Mouse (Mus musculus): ENCODE measurements around the gene Fmo3. TPM values are rescaled to one million over a fixed set of nuclear protein-coding genes. Genes with fewer than 3 reads are reported as not detected.
A peak's percentile ranks its signal among the peaks of the same experiment; 100 is the strongest.

Gene Fmo3
- not detected for total RNA-seq (2021)

DNA sequence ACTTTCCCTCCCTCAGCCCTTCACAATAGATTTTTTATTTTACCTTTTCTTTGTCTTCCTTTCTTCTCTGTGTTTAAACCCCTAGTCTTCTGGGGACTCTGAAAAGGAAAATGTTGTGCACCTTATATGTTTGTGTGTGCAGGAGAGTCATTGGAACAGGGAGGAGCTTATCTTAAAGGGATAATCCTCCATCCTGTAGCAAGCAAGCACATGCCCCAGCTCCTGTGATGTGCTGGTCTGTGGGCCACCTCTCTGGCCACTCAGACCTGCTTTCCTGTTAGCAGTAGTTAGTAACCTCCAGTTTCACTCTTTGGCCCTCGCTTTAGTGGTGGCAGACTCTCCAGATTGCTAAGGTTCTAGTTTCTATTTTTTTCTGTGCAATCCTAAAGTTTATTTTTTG, at the start of gene Fmo3:
Gene Fmo3 (minus strand): TSS at position 101 of the 400 bp plus-strand sequence.
- no peak for DNase-seq

DNA sequence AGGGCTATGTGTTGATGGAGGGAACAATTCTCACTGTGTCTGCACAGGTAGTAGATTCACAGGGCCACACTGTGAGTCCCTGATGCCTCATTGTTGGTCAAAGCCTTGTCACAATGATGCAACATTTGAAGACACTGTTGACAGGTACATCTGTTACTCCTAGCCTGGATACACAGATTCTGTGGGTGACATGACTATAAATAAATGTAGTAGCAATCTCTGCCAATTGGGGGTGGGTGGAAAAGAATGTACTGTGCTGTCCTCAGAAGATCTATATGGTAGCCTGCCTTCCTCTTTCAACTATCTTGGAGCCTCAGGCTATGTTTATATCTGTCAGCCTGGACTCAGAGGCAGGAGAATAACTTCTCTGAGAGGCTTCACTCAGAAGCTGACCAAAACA, 38.7 kb upstream of the Fmo3 start:
- DNase-seq: no peak

DNA sequence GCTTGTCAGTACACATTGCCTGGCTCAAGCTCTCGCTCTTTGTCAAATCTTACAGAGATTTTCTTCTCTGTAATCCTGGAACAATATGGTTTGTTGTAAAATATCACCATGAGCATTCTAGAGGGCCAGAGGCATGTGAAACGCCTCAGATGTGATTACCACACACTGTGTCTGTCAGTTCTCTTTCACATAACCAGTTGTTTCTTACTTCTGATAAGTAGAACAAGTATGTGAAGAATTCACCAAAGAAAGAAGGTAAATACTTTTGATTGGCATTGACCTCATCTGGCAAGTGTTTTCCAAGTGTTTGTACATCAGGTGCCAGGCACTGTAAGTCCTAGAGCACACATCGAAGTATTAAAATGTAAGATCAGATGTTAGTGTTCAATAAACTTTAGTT, 24.9 kb upstream of the Fmo3 start:
- DNase-seq: no peak

DNA sequence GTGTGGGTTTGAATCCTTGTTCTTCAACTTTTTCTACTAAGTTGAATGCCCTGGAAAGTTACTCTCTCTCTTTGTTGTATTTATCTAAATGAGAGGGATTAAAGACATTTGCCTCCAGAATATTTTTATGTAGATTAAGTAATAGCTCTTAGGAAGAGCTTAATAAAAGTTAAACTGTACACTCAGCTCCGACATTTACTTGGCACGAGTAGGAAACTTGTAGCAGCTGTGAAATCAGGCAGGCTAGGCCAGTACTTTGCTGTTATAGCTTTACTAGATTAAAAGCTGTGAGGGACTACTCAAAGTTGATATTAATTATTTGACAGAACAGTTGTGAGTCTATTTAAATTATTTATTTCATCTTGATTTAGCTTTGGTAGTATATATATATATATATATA, 19.2 kb upstream of the Fmo3 start:
- DNase-seq: no peak

DNA sequence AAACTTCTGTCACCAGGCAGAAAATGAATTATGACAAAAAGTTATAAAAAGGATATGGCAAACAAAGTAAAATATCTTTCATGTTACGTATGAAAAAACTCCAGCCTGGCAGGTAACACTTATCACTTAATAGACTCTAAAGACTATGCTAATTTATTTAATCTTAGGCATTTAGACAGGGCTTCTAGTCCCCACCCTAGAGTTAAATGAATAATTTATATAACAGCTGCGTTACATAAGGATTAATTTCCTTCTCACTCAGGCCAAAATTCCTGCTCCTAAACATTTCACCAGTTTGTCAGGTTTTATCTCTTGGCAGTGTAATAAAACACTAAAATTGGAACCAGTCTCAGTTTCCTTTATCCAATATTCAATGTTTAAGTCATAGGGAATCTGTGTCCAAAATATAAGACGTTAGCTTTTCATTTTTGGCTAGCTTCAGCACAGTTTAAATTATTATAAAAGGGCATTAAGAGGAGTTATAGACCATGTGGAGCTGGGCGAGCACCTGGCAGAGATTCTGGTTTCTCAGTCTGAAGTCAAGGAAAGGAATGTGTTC, 17.0 kb upstream of the Fmo3 start:
- no peak for DNase-seq

DNA sequence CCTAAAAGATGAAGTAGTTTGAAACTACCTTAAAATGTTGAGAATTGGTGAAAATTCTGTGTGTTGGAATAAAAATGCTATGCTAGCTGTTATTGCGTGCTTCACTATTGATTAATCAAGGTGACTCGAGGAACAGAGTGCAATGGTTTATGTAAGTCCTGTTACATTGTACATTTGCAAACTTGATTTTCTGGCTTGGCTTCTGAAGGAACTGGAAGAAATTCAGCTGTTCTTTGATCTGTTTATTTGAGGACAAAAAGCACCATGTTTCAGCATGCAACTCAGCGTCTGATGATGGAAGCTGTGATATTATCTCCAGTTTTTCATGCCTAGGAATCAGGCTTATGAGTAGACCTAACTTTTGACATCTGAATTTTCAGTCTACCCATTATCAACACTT, 3.2 kb upstream of the Fmo3 start:
- DNase-seq: no peak

DNA sequence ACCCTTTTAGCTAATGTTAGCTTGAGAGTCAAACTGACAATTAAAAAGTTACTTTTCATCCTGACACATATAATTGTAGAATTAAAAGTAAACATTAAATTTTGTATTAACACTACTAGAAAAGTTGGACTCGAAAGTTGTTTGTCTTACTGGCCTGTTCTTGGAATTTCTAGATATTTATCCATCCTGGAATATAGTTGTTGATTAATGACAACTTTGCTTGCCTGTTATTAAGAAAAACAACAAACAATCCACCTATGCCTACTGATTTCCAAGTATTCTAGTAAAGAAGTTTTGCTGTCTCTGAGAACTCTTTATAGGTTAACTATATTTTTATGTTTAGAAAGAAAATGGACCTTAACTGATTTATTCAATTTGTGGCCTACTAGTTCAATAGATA, 2.4 kb upstream of the Fmo3 start:
- DNase-seq: no peak

DNA sequence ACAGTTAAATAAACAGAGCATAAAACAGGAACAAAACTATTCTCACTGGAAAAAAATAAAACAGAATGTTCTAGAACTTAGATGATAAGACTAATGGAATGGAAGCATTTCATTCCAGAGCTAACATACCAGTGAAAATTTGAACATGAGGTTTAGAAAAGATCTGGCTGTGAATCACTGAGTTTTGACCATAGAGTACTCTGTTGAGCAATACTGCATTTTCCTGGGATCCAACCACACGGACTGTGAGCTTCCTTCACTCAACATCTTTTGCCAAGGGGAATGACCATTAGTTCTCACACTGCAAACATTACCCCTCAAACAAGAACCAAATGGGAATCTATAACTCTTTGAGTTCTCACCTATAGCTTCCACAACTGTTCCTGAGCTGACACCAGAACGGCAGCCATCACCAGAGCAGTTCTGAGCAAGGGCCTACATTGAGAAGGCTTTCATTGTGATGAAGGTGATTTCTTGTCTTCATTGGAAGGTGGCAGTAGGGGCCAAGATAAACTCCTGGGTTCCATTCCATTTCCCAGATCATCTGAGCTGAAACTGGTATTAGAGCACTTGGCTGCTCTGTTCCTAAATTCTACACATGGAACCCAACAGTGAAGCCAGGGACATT, 1.9 kb upstream of the Fmo3 start:
- DNase-seq: no peak

DNA sequence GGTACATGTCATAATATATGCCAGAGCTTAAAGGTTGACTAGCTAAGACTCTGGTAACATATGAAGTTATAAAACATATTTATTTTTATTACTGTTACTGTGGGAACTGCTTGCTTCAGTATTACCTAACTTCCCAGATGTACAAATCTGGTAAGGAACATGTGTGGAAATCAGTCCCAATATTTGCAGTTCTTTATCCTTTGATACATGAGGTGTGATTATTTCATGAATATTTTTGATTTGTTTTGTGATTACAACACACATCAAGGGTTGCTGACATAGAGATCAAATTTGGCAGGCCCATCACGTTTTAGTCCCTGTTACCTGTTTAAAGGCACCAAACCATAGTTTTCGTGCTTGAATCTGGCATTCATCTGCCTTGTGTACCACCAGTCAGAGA, 20.8 kb downstream of the Fmo3 start:
- no peak for DNase-seq

DNA sequence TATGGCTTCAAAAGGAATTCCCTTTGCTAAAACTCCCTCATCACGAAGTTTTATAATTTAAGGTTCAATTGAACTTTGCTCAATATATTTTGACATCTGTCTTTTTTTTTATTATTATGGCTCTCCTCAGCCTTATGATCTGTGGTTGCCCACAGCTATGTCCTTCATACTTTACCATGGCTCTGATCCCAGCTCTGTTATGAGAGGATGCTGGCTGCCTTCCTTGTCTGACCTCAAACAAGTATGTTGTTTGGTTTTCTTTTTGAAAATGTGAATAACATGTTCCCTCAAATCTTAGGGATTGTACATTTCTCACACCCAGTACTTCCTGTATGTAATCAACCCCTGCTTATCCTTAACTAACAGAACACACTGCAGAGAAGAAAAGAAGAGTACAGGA, 26.9 kb downstream of the Fmo3 start:
- DNase-seq: no peak

DNA sequence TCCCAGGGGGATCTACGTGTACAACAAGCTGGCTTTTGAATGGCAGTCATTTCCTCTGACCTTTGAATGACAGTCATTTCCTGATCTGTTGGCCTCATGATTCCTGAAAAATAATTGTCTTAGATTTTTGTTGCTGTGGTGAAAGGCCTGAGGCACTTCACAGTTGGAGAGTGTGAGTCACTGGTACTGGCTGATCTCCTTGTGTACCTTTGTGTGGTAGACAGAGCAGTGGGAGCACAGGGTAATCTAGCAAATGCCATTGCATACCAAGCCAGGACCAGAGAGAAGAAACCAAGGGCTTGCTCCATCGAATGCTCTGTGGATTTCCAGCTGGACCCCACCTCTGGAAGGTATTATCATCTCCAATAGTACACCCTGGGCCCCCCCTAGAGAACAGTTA, 31.2 kb downstream of the Fmo3 start:
- no peak for DNase-seq

DNA sequence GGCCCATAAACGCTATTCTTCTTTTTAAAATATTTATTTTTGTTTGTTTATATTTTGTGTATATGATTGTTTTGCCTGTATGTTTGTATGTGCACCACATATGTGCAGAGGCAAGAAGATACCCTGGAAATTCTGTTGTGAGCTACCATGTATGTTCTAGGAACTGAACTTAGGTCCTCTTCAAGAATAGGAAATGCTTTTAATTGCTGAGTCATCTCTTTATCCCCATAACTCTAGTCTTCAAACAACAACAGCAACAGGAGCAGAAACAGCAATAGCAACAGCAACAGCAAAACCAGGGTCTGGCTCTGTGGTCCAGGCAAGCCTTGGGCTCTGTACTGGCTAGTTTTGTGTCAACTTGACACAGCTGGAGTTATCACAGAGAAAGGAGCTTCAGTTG, 34.6 kb downstream of the Fmo3 start:
- DNase-seq: no peak

DNA sequence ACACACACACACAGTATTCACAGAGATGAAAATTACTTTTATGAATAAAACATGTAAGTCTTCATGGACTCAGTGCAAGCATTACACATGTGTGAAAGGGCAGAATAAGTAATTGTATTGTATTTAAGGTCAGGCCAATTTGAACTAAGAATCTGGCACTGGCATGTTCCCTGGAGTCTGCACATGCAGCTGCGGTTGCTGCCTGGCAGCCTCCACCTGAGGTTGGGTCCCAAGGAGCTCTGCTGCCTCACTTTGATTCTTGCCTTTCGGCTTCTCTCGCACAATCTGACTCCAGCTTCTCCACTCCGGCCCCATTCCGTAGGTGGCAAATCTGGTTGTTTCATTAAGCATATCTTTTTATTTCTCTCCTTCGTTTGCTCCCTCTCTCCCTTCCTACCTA, 36.4 kb downstream of the Fmo3 start:
- no peak for DNase-seq

DNA sequence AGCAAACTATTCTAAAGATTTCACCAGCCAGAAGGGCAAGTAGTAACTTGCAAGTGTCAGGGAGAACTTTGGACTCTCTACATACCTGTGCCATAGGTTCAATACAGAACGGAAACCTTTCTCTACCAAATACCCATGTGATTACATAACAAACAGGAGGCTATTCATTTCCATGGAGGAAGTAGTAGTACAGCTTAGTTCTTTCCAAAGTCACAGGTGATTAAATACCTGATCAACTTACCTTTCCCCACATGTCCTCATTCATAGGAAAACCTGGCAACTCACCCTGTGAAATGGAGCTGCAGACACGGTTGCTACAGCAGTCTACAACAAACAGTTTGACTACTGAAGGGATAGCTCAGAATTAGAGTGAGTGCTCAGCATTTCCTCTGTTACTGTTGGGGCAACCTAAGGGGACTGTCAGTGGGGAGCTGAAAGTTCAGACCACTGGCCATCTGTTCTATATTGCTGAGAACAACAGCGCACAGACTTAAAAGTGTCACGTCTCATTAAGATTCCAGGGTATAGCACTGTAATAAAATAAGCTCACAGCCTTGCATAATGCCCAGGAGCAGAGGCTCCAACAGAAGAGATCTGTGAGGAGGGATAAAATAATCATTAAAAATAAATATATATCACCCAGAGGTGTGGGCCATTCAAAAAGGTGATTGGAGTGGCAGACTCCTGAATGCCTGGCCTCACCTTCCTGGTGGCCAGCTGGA, 37.3 kb downstream of the Fmo3 start:
- no peak for DNase-seq

DNA sequence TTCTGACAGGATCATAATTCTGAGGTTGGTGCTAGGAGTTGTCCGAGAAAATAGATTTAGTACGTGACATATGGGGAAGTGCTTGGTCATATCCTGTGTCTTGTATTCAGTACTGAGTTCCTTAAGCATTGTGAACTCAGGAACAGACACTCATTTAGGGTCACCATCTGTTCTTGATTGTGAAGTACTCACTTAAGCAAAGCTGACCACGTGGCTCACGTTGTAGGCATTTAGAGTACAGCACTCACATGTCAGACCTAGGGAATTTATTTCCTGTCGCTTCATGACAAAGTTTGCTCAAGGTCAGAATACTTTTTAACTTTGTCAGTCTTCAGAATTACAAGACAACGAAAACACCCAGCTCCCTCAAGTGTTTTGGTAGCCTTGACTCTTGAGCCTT, 40.6 kb downstream of the Fmo3 start:
- DNase-seq: no peak

DNA sequence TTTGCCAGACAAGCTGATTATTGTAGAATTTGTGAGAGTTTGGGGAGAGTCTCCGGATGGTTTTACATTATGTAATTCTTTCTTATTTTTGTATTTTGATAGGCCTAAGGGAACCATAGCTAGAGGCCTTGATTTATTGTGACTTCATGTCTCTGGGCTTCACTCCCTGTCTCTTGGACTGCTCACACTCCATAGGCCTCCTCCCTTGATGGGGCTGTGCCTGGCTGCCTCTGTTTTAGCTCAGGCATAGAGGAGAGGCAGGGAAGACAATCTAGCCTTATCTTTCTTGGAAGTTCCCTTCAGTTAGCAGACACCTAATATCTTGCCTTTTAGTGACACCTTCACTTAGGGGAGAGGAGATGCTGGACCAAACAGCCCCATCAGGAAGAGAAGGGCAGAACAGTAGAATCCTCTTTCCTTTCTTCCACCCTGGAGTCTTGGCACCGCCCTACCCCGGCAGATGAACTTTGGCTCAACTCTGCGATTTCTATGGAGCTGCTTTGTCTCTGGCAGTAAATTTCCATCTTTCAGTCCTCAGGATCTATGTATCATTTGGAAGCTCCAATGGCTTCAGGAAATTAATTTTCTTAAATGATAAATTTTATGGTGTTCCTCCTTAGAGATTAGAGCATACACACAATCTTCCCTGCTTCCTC, 45.5 kb downstream of the Fmo3 start:
- peak; percentile 33 for DNase-seq

DNA sequence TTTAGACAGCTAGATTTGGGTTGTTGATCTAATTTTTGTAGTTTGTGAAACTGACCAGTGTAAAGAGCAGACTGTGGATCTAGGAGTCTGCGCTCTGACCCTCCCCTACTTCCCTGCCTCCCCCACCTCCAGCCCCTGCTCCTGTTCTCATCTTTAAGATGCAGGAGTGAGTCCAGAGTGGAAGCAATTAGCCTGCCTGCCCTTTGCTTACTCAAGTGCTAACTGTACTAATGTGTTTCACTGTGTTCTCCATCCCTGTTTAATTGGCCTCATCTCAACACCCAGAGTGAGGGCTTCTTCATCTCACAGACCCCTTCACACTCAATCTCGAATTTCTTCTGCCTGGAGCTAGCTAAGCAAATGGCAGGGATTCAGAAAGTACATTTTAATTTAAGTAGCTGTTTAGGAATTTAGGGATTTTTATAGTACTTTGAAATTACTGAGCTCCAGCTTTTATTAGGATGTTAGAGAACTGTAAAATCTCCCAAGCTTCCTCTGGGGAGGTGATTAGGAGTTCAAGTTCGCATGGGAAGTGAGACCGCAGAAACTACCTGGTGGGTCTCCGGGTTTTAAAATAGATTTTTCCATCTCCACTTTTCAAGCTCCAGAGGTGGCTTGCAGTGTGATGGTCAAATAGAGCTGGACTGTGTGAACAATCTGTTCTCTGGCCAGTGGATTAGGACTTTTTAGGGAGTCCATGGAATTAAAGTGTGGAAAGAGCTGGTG, 46.2 kb downstream of the Fmo3 start:
- DNase-seq: no peak

DNA sequence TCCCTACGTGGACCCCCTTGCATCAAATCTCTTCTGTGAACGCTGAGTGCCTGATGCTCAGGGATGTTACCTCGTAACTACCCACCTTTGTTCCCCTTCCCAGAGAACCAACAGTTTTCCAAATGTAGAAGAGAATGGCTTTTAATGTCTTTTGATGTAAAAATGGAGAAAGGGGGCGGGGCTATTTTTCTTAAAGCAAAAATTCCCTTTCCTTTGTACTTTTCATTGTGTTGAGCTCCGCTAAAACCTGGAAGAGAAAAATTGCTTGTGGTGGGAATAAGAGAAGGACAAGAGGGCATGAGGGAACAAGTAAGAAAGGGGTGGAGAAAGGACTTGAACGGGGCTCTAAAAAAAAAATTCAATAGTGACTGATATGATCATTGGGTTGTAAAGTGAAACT, 46.9 kb downstream of the Fmo3 start, which contains the start of gene Fmo6:
Gene Fmo6 (minus strand): TSS at position 101 of the 400 bp plus-strand sequence.
- DNase-seq: no peak

DNA sequence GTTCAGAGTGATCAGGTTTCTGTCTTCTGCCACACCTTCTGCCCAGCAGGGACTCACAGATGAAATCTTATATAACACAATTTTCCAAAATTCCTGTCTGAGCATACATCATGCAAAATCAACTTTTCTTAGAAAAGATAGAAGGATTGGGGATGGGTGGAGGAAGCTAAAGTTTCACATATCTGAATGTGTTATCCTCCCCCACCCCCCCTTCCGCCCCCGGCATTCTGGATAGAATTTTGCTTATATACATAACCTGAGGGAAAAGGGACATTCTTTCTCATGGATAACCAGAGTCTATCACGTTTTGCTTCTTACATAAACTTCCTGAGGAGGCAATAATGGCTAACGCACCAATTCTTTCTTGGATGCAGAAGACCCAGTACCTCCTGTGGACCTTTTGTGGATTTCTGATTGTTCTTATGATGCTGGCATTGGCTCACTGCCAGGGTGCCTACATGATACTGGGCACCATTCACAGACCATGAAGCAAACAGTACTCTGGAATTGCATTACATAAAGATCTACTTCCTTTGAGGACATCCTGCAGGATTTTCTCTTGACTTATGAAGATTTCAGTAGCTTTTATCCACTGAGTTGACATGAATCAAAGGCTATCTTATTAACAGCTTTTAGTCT, 49.8 kb downstream of the Fmo3 start:
- DNase-seq: no peak

DNA sequence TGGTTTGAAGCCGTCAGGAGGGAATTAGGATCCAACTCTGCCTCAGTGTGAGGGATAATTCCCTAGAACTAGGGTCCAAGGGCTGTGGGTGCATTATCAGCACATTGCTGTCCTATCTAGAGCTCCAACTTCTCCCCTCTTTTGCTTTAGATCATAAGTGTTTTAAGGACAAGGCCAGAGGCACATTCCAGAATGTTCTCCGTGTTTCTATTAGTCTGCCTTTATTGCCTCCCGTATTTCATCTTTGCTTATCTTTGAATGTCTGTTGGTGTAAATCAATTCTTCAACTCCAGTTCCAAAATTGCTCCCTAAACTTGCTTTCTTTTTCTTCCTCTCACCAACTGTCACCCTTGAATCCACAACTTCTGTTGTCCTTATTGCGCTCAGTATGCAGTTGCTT, 51.9 kb downstream of the Fmo3 start:
- DNase-seq: no peak

DNA sequence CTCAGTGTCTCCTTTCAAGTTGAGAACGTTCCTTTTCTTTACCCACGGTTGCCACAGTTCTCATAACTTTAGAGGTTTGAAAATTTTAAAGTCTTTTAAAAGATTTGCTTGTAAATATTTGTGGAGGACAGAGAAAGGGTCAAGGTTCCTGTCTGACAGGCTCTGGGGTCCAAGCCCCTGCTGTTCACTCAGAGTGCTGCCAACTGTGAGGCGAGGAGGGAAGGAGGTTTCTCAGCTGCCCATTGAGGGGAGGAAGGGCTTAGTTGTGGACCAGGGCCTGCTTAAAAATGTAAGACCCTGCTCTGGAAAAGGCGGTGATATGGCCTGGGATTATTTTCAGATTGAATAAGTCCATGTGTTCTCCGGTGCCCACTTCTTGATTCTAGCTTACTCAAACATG, 52.4 kb downstream of the Fmo3 start:
- no peak for DNase-seq

DNA sequence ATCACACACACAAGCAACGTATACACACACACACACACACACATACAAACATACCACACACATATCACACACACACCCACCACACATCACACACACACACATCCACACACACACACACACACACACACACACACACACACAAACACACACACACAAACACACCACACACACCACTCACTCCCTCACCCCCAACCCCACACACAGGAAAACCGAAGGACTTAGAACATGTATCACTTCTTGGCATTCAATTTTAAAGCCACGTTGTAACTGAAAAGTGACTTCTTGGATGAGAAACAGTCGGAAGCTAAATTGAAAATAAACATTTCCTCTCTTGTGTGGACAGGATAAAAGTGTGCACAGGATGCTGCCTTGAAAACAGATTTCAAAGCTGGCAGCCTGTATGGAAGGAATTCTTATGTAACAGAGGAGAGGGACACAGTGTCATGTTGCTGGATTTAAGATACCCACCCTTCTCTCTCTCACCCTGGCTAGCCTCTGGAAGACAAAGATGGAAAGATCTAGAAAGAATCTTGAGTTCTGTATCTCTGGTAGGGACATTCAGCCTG, 52.9 kb downstream of the Fmo3 start:
- no peak for DNase-seq

Measured in heart, postnatal 4 days (tissue).